Mouse (Mus musculus) G1E (cell line): ENCODE data around the gene Zfp969. TPM values are rescaled to one million over a fixed set of nuclear protein-coding genes. Genes with fewer than 3 reads are reported as not detected.
"Not testable (repeated sequence)": the region's sequence is repeated elsewhere in the genome, so short reads cannot be mapped to it uniquely, and the experiment has no call there.

ENCODE experiments used
- ATAC-seq: 2 replicates; pipeline ENCODE4 v1.8.0; 2016; ENCODE audit warnings: mild to moderate bottlenecking; ENCODE audit not compliant: insufficient number of reproducible peaks, poor library complexity, low FRiP score, severe bottlenecking; ENCODE audit errors: extremely low read depth
- DNase-seq: peaks from one replicate; pipeline ENCODE4 v3.0.0; 2012; ENCODE audit warnings: low spot score
- H3K27me3 ChIP-seq: 2 replicates; pipeline ENCODE4 v1.6.1; 2012; ENCODE audit warnings: mild to moderate bottlenecking, low read length, inconsistent platforms; ENCODE audit not compliant: insufficient read depth
- H3K36me3 ChIP-seq: replicated peaks from 2 replicates; pipeline ENCODE3; 2012; ENCODE audit warnings: mild to moderate bottlenecking, inconsistent platforms
- H3K4me1 ChIP-seq: 2 replicates; pipeline ENCODE4 v1.6.1; 2012; ENCODE audit warnings: low read depth, low read length, inconsistent platforms, mixed read lengths; ENCODE audit not compliant: insufficient read depth
- H3K4me3 ChIP-seq: 2 replicates; pipeline ENCODE4 v1.5.1; 2012; ENCODE audit warnings: low read depth, mild to moderate bottlenecking, inconsistent platforms, low read length, moderate library complexity, mixed read lengths
- H3K9me3 ChIP-seq: replicated peaks from 2 replicates; pipeline ENCODE4 v1.6.1; 2012; ENCODE audit warnings: inconsistent platforms
- polyA plus RNA-seq: library from polyadenylated mRNA; stranded (reverse); fragments of >175 nt; gene quantifications from 2 replicates; pipeline ENCODE4 v1.2.3, GENCODE M21; 2012
- total RNA-seq, 2 experiments: library from RNA; stranded (forward) in 1 of 2; stranded (reverse) in 1 of 2; fragments of 200-1000 nt in 1 of 2; fragments of >200 nt in 1 of 2; fragmentation: Nextera tagmentation in 1 of 2; gene quantifications; 2 replicates each; pipeline ENCODE4 v1.2.3; 2014 to 2017

Gene Zfp969
- 2.7 TPM in 1 of 2 replicates, not detected in the other for total RNA-seq (2014; fragmentation: Nextera tagmentation)
- total RNA-seq (2017), result not detected in 2 replicates
- 0.13 and 0.18 TPM in 2 replicates for polyA plus RNA-seq

GRCm38 (mm10) chr2:175703546-175703945 lies at the start of gene Zfp969:
TSS of gene Zfp969 (minus strand) at chr2:175703646.
- ATAC-seq, DNase-seq, H3K27me3 ChIP-seq, H3K4me1 ChIP-seq, H3K9me3 ChIP-seq, H3K4me3 ChIP-seq, H3K36me3 ChIP-seq: not testable (repeated sequence)

GRCm38 (mm10) chr2:175741237-175741636 lies 37.8 kb upstream of the Zfp969 start, which contains the start of gene Gm2007:
TSS of gene Gm2007 (plus strand) at chr2:175741537.
- not testable (repeated sequence) for ATAC-seq, DNase-seq, H3K4me1 ChIP-seq, H3K4me3 ChIP-seq, H3K36me3 ChIP-seq, H3K27me3 ChIP-seq, H3K9me3 ChIP-seq

- not testable (repeated sequence) for H3K9me3 ChIP-seq, H3K27me3 ChIP-seq, H3K4me1 ChIP-seq, H3K4me3 ChIP-seq, DNase-seq, ATAC-seq, H3K36me3 ChIP-seq
Observed at GRCm38 (mm10) chr2:175643678-175644077, 59.8 kb downstream of the Zfp969 start, which contains the start of gene Gm11007. TSS of gene Gm11007 (plus strand) at chr2:175643978.

Other genes with a start within 250 kb of the Zfp969 start
- 7.8 and 20.7 TPM in 2 replicates for gene Zfp965, start 233.7 kb downstream of the Zfp969 start, total RNA-seq (2014; fragmentation: Nextera tagmentation)
- gene Zfp965, start 233.7 kb downstream of the Zfp969 start, total RNA-seq (2017), result 17.4 and 30.4 TPM in 2 replicates
- 1.7 and 2.0 TPM in 2 replicates for gene Zfp965, start 233.7 kb downstream of the Zfp969 start, polyA plus RNA-seq
- gene Gm11007, start 59.7 kb downstream of the Zfp969 start, total RNA-seq (2014; fragmentation: Nextera tagmentation), result not detected in 2 replicates
- 0.06 and 0.16 TPM in 2 replicates for gene Gm11007, start 59.7 kb downstream of the Zfp969 start, total RNA-seq (2017)
- gene Gm11007, start 59.7 kb downstream of the Zfp969 start, polyA plus RNA-seq, result not detected in 2 replicates
- gene Gm2007, start 37.9 kb upstream of the Zfp969 start, total RNA-seq (2014; fragmentation: Nextera tagmentation), result not detected in 2 replicates
- 0.06 and 0.16 TPM in 2 replicates for gene Gm2007, start 37.9 kb upstream of the Zfp969 start, total RNA-seq (2017)
- gene Gm2007, start 37.9 kb upstream of the Zfp969 start, polyA plus RNA-seq, result not detected in 2 replicates
- 9.4 and 10.6 TPM in 2 replicates for gene Gm14288, start 97.4 kb upstream of the Zfp969 start, total RNA-seq (2014; fragmentation: Nextera tagmentation)
- gene Gm14288, start 97.4 kb upstream of the Zfp969 start, total RNA-seq (2017), result 1.9 and 10.2 TPM in 2 replicates
- gene Gm14288, start 97.4 kb upstream of the Zfp969 start, polyA plus RNA-seq, result not detected in 2 replicates
- 18.4 and 33.0 TPM in 2 replicates for gene Gm6710, start 165.6 kb upstream of the Zfp969 start, total RNA-seq (2014; fragmentation: Nextera tagmentation)
- gene Gm6710, start 165.6 kb upstream of the Zfp969 start, total RNA-seq (2017), result 12.5 and 14.3 TPM in 2 replicates
- gene Gm6710, start 165.6 kb upstream of the Zfp969 start, polyA plus RNA-seq, result 0.11 and 0.25 TPM in 2 replicates
- gene Zfp966, start 227.5 kb upstream of the Zfp969 start, total RNA-seq (2014; fragmentation: Nextera tagmentation), result 18.3 and 20.3 TPM in 2 replicates
- 16.4 and 19.8 TPM in 2 replicates for gene Zfp966, start 227.5 kb upstream of the Zfp969 start, total RNA-seq (2017)
- gene Zfp966, start 227.5 kb upstream of the Zfp969 start, polyA plus RNA-seq, result 0.07 and 0.74 TPM in 2 replicates